Mouse (Mus musculus): ENCODE results near the gene Gcm1. TPM values are rescaled to one million over a fixed set of nuclear protein-coding genes. Genes with fewer than 3 reads are reported as not detected.
"Not testable (repeated sequence)": the region's sequence is repeated elsewhere in the genome, so short reads cannot be mapped to it uniquely, and the experiment has no call there.

The Gcm1 gene
- polyA plus RNA-seq, 1 experiment from 2014 or later = not detected

GRCm38 (mm10) chr9:78054298-78054697 lies 2.6 kb downstream of the Gcm1 start:
- Histone ChIP-seq H3K4me1 (ENCODE audit: insufficient read depth) (no peaks in the 10 kb centered on the region), H3K4me3 (ENCODE audit: low read depth, low read length) (no peak overlapping the region), H3K9ac (replicated peaks) (no peak overlapping the region), H3K36me3 (replicated peaks; ENCODE audit: insufficient read depth, low read length) (no peaks in the 10 kb centered on the region), H3K27me3 (ENCODE audit: insufficient read depth, low read length) (no peaks in the 10 kb centered on the region), H3K27ac (ENCODE audit: low read depth) (no peak overlapping the region), H3K9me3 (ENCODE audit: low read length) (no peaks in the 10 kb centered on the region), H3K4me2 (ENCODE audit: low read depth, low read length) (no peak overlapping the region)
- DNase-seq = no peak
- ATAC-seq = no peak
- 76% methylated on average over 3 of the region's 3 CpGs for WGBS (ENCODE audit: insufficient replicate concordance)
- TF ChIP-seq EP300 (IDR thresholded peaks at IDR 0.05; ENCODE audit: low read depth) (no peak), CTCF (IDR thresholded peaks at IDR 0.05; ENCODE audit: low read depth) (no peak)

GRCm38 (mm10) chr9:78059525-78060120 lies 7.9 kb downstream of the Gcm1 start:
- H3K36me3 ChIP-seq (replicated peaks; ENCODE audit: insufficient read depth, low read length) = no peaks in the 10 kb centered on the region
- H3K9me3 ChIP-seq (ENCODE audit: low read length) = no peaks in the 10 kb centered on the region
- no peak for ATAC-seq
- no peak for DNase-seq
- H3K9ac ChIP-seq (replicated peaks) = no peak overlapping the region
- H3K4me2 ChIP-seq (ENCODE audit: low read depth, low read length) = no peak overlapping the region
- 73% methylated on average over 16 of the region's 16 CpGs for WGBS (ENCODE audit: insufficient replicate concordance)
- no peaks in the 10 kb centered on the region for H3K4me1 ChIP-seq (ENCODE audit: insufficient read depth)
- TF ChIP-seq CTCF (IDR thresholded peaks at IDR 0.05; ENCODE audit: low read depth) (no peak), EP300 (IDR thresholded peaks at IDR 0.05; ENCODE audit: low read depth) (no peak)
- H3K4me3 ChIP-seq (ENCODE audit: low read depth, low read length) = no peak overlapping the region
- no peaks in the 10 kb centered on the region for H3K27me3 ChIP-seq (ENCODE audit: insufficient read depth, low read length)
- H3K27ac ChIP-seq (ENCODE audit: low read depth) = no peak overlapping the region

GRCm38 (mm10) chr9:78062392-78062791 lies 10.7 kb downstream of the Gcm1 start:
- Histone ChIP-seq H3K4me3 (ENCODE audit: low read depth, low read length) (no peak overlapping the region), H3K4me1 (ENCODE audit: insufficient read depth) (no peaks in the 10 kb centered on the region), H3K27me3 (ENCODE audit: insufficient read depth, low read length) (no peaks in the 10 kb centered on the region), H3K9me3 (ENCODE audit: low read length) (no peaks in the 10 kb centered on the region), H3K9ac (replicated peaks) (no peak overlapping the region), H3K27ac (ENCODE audit: low read depth) (no peak overlapping the region), H3K4me2 (ENCODE audit: low read depth, low read length) (no peak overlapping the region), H3K36me3 (replicated peaks; ENCODE audit: insufficient read depth, low read length) (no peaks in the 10 kb centered on the region)
- TF ChIP-seq EP300 (IDR thresholded peaks at IDR 0.05; ENCODE audit: low read depth) (no peak), CTCF (IDR thresholded peaks at IDR 0.05; ENCODE audit: low read depth) (no peak)
- DNase-seq (no peak), ATAC-seq (no peak)
- WGBS (ENCODE audit: insufficient replicate concordance) = 78% methylated on average over 9 of the region's 9 CpGs

GRCm38 (mm10) chr9:78064121-78064520 lies 12.4 kb downstream of the Gcm1 start:
- Histone ChIP-seq H3K9ac (replicated peaks) (no peak overlapping the region), H3K4me3 (ENCODE audit: low read depth, low read length) (no peak overlapping the region), H3K9me3 (ENCODE audit: low read length) (no peaks in the 10 kb centered on the region), H3K4me1 (ENCODE audit: insufficient read depth) (no peaks in the 10 kb centered on the region), H3K27me3 (ENCODE audit: insufficient read depth, low read length) (no peaks in the 10 kb centered on the region), H3K27ac (ENCODE audit: low read depth) (no peak overlapping the region), H3K36me3 (replicated peaks; ENCODE audit: insufficient read depth, low read length) (no peaks in the 10 kb centered on the region), H3K4me2 (ENCODE audit: low read depth, low read length) (no peak overlapping the region)
- DNase-seq = no peak
- WGBS (ENCODE audit: insufficient replicate concordance) = 65% methylated on average over 10 of the region's 10 CpGs
- TF ChIP-seq CTCF (IDR thresholded peaks at IDR 0.05; ENCODE audit: low read depth) = no peak
- no peak for TF ChIP-seq EP300 (IDR thresholded peaks at IDR 0.05; ENCODE audit: low read depth)
- no peak for ATAC-seq

GRCm38 (mm10) chr9:78070496-78070895 lies 18.8 kb downstream of the Gcm1 start:
- Histone ChIP-seq H3K27me3 (ENCODE audit: insufficient read depth, low read length) (no peaks in the 10 kb centered on the region), H3K9me3 (ENCODE audit: low read length) (no peaks in the 10 kb centered on the region), H3K4me1 (ENCODE audit: insufficient read depth) (no peaks in the 10 kb centered on the region), H3K4me3 (ENCODE audit: low read depth, low read length) (no peak overlapping the region), H3K36me3 (replicated peaks; ENCODE audit: insufficient read depth, low read length) (no peaks in the 10 kb centered on the region), H3K9ac (replicated peaks) (no peak overlapping the region), H3K4me2 (ENCODE audit: low read depth, low read length) (no peak overlapping the region), H3K27ac (ENCODE audit: low read depth) (no peak overlapping the region)
- WGBS (ENCODE audit: insufficient replicate concordance) = 66% methylated on average over 5 of the region's 5 CpGs
- DNase-seq (no peak), ATAC-seq (no peak)
- TF ChIP-seq CTCF (IDR thresholded peaks at IDR 0.05; ENCODE audit: low read depth) (no peak), EP300 (IDR thresholded peaks at IDR 0.05; ENCODE audit: low read depth) (no peak)

GRCm38 (mm10) chr9:78071626-78072025 lies 19.9 kb downstream of the Gcm1 start:
- WGBS (ENCODE audit: insufficient replicate concordance) = 50% methylated on average over 4 of the region's 4 CpGs
- H3K4me2 ChIP-seq (ENCODE audit: low read depth, low read length) = no peak overlapping the region
- no peaks in the 10 kb centered on the region for H3K36me3 ChIP-seq (replicated peaks; ENCODE audit: insufficient read depth, low read length)
- no peak for DNase-seq
- no peak for ATAC-seq
- H3K27me3 ChIP-seq (ENCODE audit: insufficient read depth, low read length) = no peaks in the 10 kb centered on the region
- H3K4me1 ChIP-seq (ENCODE audit: insufficient read depth) = no peaks in the 10 kb centered on the region
- H3K9ac ChIP-seq (replicated peaks) = no peak overlapping the region
- H3K27ac ChIP-seq (ENCODE audit: low read depth) = no peak overlapping the region
- H3K9me3 ChIP-seq (ENCODE audit: low read length) = no peaks in the 10 kb centered on the region
- H3K4me3 ChIP-seq (ENCODE audit: low read depth, low read length) = no peak overlapping the region
- no peak for TF ChIP-seq EP300 (IDR thresholded peaks at IDR 0.05; ENCODE audit: low read depth)
- TF ChIP-seq CTCF (IDR thresholded peaks at IDR 0.05; ENCODE audit: low read depth) = no peak

- not testable (repeated sequence) for H3K4me3 ChIP-seq (ENCODE audit: low read depth, low read length); H3K9ac ChIP-seq (replicated peaks); ATAC-seq; H3K27me3 ChIP-seq (ENCODE audit: insufficient read depth, low read length); H3K4me1 ChIP-seq (ENCODE audit: insufficient read depth); DNase-seq; H3K36me3 ChIP-seq (replicated peaks; ENCODE audit: insufficient read depth, low read length); H3K27ac ChIP-seq (ENCODE audit: low read depth); H3K9me3 ChIP-seq (ENCODE audit: low read length); H3K4me2 ChIP-seq (ENCODE audit: low read depth, low read length)
- 80% methylated on average over 3 of the region's 3 CpGs for whole genome bisulfite sequencing (ENCODE audit: insufficient replicate concordance)
These were observed 21.6 kb downstream of the Gcm1 start for GRCm38 (mm10) chr9:78073291-78073690.
